Mouse (Mus musculus): Measurements from ENCODE around the gene Mpst.
A peak's percentile ranks its signal among the peaks of the same experiment; 100 is the strongest.

Mpst gene

GRCm38 (mm10) chr15:78436380-78437192, 30.4 kb downstream of the Mpst start:
- no peak for DNase-seq (ENCODE audit: low read depth, low spot score)

- no peak for DNase-seq (ENCODE audit: low read depth, low spot score)
These were observed 31.2 kb downstream of the Mpst start for GRCm38 (mm10) chr15:78437237-78438017.

GRCm38 (mm10) chr15:78438018-78438394, 31.8 kb downstream of the Mpst start:
- DNase-seq (ENCODE audit: low read depth, low spot score), result no peak

GRCm38 (mm10) chr15:78438505-78438904, 32.3 kb downstream of the Mpst start:
- no peak for DNase-seq (ENCODE audit: low read depth, low spot score)

- no peak for DNase-seq (ENCODE audit: low read depth, low spot score)
These were observed 32.8 kb downstream of the Mpst start for GRCm38 (mm10) chr15:78438973-78439372.

GRCm38 (mm10) chr15:78442231-78442630, 36.0 kb downstream of the Mpst start:
- DNase-seq (ENCODE audit: low read depth, low spot score), result no peak

GRCm38 (mm10) chr15:78443857-78444256, 37.6 kb downstream of the Mpst start:
- no peak for DNase-seq (ENCODE audit: low read depth, low spot score)

- no peak for DNase-seq (ENCODE audit: low read depth, low spot score)
These were observed 40.9 kb downstream of the Mpst start for GRCm38 (mm10) chr15:78447121-78447520.

GRCm38 (mm10) chr15:78447746-78448535, 41.7 kb downstream of the Mpst start:
- DNase-seq (ENCODE audit: low read depth, low spot score), result peak; percentile 84

GRCm38 (mm10) chr15:78449131-78449530, 42.9 kb downstream of the Mpst start:
- no peak for DNase-seq (ENCODE audit: low read depth, low spot score)

GRCm38 (mm10) chr15:78449694-78450418, 43.6 kb downstream of the Mpst start:
- peak; percentile 81 for DNase-seq (ENCODE audit: low read depth, low spot score)

GRCm38 (mm10) chr15:78450419-78450768, 44.2 kb downstream of the Mpst start:
- no peak for DNase-seq (ENCODE audit: low read depth, low spot score)

- no peak for DNase-seq (ENCODE audit: low read depth, low spot score)
These were observed 45.0 kb downstream of the Mpst start for GRCm38 (mm10) chr15:78451201-78451600.

GRCm38 (mm10) chr15:78452929-78453328, 46.7 kb downstream of the Mpst start:
- peak; percentile 37 for DNase-seq (ENCODE audit: low read depth, low spot score)

- no peak for DNase-seq (ENCODE audit: low read depth, low spot score)
These were observed 49.0 kb downstream of the Mpst start for GRCm38 (mm10) chr15:78455168-78455567.

- no peak for DNase-seq (ENCODE audit: low read depth, low spot score)
These were observed 49.8 kb downstream of the Mpst start for GRCm38 (mm10) chr15:78456051-78456450.

- no peak for DNase-seq (ENCODE audit: low read depth, low spot score)
These were observed 51.0 kb downstream of the Mpst start for GRCm38 (mm10) chr15:78457193-78457592.

GRCm38 (mm10) chr15:78462981-78463380, 56.8 kb downstream of the Mpst start:
- no peak for DNase-seq (ENCODE audit: low read depth, low spot score)

All from A20 (cell line).